Mouse (Mus musculus): Measurements from ENCODE around the gene Gstt2.

DNA sequence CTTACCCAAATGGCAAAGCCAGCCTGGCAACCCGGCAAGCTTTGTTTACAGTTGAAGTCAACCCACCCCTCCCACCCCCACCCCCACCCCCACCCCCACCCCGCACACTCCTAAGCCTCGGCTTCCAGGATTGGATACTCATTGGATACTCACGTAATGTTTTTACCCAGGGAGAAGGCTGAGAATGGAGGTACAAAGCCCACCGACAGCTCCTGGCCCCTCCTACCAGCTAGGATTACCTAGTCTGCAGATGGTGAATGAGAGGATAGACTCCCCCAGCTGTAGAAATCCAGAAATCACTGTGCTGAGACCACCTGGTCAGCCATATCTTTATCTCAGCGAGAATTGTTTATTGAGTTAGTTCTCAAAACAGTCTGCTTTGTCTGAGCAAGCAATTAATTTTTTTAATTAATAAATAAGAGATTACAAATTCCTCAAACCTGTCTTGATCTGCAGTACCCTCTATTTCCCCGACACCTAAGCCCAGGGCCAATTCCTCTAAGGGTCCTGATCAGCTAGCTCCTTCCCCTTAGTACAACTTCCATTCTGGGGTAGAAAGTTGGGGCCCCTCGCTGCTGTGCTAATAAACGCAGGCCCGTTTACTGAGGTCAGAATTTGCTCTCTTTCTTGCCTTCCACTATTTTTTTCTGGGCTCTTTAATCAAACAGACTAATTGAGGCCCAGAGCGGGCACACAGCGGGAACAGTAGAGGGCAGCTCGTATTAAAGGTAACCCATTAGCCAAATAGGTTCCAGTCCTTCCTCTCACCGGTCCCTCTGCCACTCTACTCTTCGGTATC lies 45.4 kb upstream of the Gstt2 start:
- no peak for TF ChIP-seq E2F4 (IDR thresholded peaks at IDR 0.05; ENCODE audit: insufficient read depth)
- TF ChIP-seq POLR2A (IDR thresholded peaks at IDR 0.05; ENCODE audit: insufficient read length, low read depth) = no peak
- no peak for TF ChIP-seq CEBPB (IDR thresholded peaks at IDR 0.05; ENCODE audit: insufficient read depth, poor library complexity, severe bottlenecking)
- no peak for TF ChIP-seq MAX (IDR thresholded peaks at IDR 0.05; ENCODE audit: low read depth)
- TF ChIP-seq TCF12 (IDR thresholded peaks at IDR 0.05; ENCODE audit: insufficient read depth, poor library complexity, severe bottlenecking) = no peak
- TF ChIP-seq USF1 (IDR thresholded peaks at IDR 0.05; ENCODE audit: low read depth) = no peak
